Mouse (Mus musculus) heart, adult 2 months (tissue): ENCODE measurements around the gene Rtp1.

ENCODE experiments used
- CTCF ChIP-seq: fragments of 200-600 bp; IDR thresholded peaks from 2 replicates; pipeline ENCODE4 v1.8.1; 2022; ENCODE audit warnings: antibody characterized with exemption, mild to moderate bottlenecking, moderate library complexity
- EP300 ChIP-seq: fragments of 200-500 bp; IDR thresholded peaks from 2 replicates; pipeline ENCODE4 v1.6.1; 2011; ENCODE audit warnings: low read depth, low read length, control low read depth; ENCODE audit not compliant: insufficient read depth
- POLR2A ChIP-seq: fragments of 200-500 bp; IDR thresholded peaks from 2 replicates; pipeline ENCODE4 v1.6.1; 2011; ENCODE audit warnings: mild to moderate bottlenecking, low read depth, low read length, control low read depth; ENCODE audit not compliant: insufficient read depth

- TF ChIP-seq POLR2A, result no peak
- TF ChIP-seq CTCF, result no peak
- no peak for TF ChIP-seq EP300
Measured at GRCm38 (mm10) chr16:23397931-23398330, 31.0 kb upstream of the Rtp1 start.
